Mouse (Mus musculus): Measurements from ENCODE around the gene Uap1.

Gene Uap1

DNA sequence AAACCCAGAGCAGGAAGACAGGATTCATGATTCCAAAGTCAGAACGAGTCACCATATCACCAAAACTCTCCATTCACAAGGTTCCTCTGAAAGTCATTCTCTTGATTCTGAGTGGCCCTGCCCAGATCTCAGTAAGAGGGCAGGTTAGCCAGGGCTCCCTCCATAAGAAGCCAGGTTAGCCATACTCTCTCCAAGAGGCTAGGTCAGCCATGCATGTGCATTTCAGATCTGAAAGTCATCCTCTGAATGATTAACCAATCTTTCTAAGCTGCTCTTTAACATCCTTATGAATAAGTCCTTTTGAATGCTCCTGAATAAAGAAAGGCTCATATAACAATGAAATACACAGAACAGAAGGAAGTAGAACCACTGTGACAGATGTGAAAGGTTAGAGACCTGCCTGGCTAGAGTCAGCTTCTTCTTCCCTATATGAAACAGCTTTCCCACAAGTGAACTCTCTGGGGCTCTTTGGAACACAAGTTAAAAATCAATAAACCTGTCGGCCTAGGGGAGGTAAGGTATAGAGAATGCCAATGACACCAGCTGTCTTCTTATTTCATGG lies 10.6 kb downstream of the Uap1 start:
- DNase-seq (ENCODE audit: low spot score), result no peak

DNA sequence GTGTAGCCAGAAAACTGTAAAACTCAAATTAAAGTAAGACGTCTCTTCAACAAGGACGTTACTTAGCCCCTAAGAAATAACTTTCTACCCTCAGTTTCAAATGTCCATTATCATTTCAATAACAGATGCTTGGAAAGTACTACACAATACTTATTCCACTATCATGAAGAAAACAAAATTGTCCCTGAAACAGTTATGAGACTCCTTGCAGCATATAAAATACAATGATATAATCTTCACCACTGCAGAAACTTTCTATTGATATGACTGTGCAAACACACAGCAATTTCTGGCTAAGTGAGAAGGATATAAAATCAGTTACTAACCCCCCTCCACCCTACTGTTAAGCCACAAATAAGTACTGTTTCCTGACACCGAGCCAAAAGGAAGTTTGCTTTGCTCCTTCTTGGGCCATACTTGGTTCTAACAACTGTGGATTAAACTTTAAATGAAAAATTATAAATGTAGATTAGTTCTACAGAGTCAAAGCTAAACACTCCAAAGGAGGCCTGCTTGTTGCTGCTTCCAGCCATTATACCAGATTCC lies 11.3 kb downstream of the Uap1 start:
- DNase-seq (ENCODE audit: low spot score), result no peak

DNA sequence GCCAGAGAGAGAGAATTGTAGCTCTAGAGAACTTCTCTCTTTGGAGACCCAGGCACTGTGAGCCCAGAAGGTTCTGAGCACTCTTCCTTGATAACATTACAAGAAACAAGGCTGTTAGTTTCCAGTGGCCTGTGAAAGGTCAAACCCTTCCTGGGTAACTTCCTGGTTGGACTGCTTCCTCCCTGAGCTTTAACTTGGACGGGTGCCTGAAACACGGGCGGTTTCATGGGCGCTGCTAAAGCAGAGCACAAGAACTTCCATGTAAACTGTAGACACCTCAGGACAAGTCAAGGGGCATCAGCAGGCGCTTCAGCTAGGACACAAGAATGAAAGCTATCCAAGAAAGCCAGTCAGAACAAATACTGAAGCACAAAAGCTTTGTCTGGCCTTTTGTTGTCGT lies 12.9 kb downstream of the Uap1 start:
- no peak for DNase-seq (ENCODE audit: low spot score)

DNA sequence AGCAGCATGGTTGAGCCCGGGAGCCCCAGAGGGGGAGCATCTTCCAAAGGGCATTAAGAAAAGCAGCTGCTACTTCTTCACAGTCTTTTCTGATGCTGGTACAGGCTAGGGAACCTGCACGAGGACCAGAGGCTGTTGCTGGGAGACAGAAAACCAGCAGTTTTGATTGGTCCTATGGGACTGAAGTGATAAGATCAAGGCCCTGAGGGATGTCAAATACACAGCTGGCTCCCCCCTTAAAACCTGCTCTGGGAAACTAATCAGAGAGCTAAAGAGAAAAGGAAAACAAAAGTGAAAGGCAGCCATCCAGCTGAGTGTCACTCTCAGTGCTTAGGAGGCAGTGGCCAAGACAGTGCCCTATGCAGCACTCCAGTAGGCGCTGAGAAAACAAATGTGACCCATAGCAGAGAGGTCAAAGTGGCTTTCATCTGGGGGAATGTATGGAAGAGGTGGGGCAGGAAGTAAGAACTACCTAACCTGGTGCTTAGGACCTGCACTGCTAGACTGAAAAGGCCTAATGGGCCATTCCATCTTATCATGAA lies 14.3 kb downstream of the Uap1 start:
- DNase-seq (ENCODE audit: low spot score), result no peak

DNA sequence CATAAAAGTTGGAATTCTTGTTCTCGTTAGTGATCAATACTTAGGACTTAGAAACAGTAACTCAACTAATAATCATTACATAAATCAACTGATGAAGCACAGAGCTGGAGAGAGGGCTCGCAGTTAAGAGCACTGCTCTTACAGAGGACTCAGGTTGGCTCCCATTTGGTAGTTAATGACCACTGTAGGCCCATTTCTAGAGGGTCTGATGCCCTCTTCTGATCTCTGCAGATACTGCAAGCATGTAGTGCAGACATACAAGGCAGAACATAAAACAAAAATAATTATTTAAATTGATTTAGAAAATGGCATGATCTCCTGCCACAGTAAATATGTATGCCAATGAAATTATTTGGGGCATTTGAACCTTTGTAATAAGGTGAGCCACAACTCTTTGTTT lies 15.1 kb downstream of the Uap1 start:
- no peak for DNase-seq (ENCODE audit: low spot score)

DNA sequence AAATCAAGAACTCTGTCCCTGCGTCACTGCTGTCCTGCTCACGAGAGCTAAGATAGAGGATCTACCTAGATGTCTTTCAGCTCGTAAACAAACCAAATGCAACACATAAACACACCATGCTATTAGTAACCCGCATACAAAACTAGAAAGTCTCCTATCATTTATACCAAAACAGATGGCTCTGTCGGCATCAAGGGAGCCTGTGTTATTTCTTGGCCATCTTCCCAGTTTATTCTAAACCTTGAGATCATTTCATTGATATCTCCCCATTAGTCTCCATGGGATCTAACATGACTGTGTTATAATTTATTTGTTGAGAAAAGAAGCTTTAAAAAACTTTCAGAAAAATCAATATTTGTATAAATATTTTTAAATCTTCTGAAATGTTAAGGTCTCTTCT lies 19.0 kb downstream of the Uap1 start:
- no peak for DNase-seq (ENCODE audit: low spot score)

DNA sequence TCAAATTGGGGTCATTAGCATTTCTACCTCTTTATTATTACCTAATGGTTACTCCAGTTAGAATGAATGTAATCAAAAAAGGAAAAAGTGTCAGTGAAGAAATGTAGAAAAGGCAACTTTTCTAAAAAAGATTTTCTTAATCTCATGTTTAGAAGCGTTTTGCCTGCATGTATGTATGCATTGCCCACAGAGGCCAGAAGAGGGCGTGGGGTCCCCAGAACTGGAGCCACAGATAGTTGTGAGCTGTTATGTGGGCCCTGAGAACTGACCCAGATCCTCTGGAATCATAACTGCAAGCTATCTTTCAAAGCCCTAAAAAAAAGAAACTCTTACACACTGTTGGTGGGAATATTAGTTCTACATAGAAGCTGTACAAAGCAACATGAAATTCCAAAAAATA lies 19.5 kb downstream of the Uap1 start:
- DNase-seq (ENCODE audit: low spot score), result no peak

DNA sequence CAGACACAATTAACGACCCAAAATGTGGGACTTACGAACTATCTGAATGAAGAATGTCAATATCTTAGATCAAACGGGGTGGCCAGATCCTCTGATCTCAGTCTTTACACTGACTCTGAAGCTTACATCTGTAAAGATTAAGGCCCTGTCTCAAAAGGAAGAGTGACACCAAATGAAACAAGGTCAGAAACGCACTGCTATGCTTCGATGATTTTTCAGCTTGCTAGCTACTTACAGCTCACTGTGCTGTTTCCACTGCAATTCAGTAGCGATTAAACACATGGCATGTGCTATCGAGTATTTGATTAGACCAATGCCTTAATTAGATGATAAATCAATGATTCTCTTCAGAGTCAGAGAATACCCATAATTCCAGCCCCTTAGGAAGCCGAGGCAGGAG lies 20.8 kb downstream of the Uap1 start:
- no peak for DNase-seq (ENCODE audit: low spot score)

DNA sequence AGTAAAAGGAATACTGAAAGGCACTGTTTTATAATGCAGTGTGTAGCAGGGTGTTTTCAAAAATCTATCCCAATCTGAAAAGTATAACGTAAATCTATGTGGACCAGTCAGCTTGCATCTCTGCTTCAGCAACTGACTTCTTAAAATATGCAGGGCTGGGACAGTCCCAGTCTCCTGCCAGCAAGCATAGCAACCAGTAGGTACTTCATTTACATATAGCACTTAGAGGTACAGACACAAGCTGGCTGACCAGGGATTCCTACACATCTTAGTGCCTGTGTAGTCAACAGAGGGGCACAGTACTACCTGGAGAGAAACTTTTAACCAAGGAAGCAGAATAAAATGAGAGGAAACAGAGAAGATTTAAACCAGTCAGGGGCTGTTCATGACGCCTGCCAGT lies 22.2 kb downstream of the Uap1 start:
- DNase-seq (ENCODE audit: low spot score), result no peak

DNA sequence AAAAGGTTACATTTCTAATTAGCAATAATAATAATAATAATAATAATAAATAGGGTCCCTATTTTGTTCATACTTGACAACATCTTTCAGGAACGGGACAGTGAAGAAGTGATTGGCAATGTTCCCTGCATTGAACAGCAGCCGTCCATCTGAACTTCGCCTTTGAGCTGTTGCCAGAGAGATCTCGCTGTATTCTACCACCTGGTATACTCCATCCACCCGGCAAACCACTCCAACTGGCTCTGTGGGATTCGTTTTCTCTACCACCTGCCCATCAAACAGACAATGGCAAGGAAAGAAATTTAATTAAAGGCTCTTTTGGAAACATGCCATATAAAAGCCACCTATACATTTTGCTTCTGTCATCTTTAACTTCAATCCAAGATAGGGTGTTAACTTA lies 23.9 kb downstream of the Uap1 start:
- no peak for DNase-seq (ENCODE audit: low spot score)

DNA sequence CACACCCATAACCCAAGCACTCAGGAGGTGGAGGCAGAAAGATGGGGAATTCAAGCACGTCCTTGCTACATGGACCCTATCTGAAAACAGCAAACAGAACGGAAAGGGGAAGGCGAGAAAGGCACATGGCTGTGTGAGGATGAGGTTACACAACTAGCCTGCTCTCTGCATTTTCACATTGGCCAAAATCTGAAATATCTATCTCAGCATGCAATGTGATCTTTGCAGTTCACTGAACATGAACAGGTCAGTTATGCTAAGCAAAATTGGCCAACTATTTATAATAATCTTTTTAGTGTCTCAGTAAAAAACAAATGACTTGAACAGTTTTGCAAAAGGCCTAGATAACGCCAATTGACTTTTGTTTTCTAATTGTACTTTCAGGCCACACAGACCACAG lies 25.0 kb downstream of the Uap1 start:
- DNase-seq (ENCODE audit: low spot score), result no peak

DNA sequence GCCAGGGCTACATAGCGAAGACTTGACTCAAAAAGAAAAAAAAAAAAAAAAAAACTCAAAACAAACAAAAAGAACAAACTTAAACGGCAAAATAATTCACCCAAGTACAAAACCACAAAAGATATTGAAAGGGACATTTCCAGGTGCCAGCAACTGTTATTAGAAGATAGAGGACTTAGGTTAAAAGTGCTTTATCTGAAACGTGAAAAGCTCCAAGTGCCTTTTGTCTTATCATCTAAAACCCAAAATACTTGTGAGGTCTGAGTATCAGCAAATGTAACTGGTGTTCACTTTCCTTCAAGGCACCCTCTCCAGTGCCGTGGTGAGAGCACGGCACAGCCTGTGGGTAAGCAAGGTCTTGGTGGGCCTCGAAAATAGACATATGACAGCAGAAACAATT lies 26.2 kb downstream of the Uap1 start:
- no peak for DNase-seq (ENCODE audit: low spot score)

DNA sequence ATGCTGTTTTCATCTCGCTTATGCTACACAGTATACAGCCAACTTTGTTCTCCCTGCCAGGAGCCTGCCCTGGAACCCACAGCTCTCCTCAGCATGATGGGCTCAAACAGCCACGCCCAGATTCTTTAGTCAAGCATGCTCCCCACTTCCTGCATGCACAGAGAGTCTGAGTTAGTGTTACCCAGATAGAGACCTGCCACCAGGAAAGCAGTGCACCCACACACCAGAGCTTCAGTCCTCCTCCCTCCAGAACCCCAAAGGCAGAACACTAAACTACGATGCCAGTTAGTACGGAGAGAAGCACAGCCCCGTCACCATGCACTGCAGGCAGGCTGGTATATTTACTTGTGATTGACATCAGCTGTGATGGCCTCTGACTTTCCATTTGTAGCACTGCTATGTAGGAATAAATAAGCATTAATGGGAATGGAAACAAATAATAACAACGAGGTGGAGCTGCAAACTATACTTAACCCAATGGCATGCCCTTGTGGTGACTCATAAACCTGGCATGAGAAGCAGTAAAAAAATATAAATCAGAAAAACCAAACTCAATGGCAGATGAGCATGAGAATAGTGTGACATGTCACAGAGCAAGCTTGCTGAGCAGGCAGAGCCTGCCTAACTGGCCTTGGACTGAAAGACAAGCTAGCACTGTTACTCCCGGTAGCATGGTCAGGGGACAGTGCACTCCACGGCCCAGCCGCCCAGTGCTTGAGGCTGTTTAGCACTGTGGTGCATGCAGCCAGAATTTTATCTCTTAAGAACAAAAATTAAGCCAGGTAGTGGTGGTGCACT lies 26.9 kb downstream of the Uap1 start:
- DNase-seq (ENCODE audit: low spot score), result no peak

DNA sequence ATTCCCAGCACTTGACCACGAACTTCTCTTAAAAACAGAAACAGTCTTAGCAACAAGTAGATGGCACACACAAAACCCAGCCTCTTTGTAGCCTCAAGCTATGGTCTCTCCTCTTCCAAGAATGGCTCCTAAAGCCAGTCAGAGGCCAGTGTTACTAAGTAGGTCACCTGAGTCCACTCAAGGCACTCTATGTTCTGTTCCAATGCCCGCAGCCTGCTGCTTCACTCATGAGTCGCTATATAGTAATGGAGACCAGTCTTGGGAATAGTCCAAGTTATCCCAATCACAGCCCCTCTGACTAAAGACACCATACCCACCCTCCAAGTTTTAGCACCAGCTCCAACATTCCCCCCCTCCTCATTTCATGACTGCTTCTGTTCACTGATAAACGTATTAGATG lies 29.2 kb downstream of the Uap1 start:
- no peak for DNase-seq (ENCODE audit: low spot score)

DNA sequence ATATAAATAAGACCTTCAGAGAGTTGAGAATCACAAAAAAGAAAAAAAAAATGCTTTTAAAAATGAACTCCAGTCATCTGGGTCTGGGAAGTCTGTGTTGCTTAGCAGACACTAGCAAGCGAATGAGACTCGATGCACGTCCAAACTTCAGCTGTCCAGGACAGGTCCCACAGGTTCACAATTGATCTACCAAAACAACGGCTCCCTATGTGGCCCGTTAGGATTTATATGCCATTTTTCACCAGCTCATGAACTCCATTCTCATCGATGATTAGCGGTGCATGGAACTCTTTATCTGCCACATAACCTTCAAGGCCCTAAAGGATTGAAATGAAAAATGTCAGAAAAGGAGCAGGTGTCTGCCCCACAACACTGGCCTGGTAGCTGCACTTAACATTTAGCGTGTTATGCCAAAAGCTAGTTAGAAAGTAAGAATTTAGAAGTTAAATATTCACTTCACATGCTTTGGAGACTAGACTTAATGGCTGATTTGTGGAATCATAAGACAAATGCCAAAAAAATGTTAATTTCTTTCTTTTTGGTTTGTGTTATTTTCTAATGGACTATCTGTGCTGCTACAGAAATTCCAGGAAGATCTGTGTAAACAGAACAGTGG lies 32.4 kb downstream of the Uap1 start:
- DNase-seq (ENCODE audit: low spot score), result no peak

DNA sequence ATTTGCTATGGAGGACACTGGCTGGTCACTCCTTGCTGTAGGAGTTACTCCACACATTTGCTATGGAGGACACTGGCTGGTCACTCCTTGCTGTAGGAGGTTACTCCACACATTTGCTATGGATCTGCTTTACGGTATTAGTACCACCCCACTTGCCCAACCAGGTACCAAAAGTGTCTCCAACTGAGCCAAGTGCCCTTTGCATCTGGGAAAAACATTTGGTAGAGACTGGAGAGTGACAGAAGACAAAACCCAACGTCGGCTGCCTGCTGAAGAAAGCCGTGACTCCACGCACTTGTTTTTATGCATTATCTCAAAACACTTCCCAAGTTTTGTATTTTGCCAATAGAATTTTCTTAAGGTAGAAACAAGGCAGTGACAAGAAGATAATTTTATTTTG lies 33.1 kb downstream of the Uap1 start:
- no peak for DNase-seq (ENCODE audit: low spot score)

DNA sequence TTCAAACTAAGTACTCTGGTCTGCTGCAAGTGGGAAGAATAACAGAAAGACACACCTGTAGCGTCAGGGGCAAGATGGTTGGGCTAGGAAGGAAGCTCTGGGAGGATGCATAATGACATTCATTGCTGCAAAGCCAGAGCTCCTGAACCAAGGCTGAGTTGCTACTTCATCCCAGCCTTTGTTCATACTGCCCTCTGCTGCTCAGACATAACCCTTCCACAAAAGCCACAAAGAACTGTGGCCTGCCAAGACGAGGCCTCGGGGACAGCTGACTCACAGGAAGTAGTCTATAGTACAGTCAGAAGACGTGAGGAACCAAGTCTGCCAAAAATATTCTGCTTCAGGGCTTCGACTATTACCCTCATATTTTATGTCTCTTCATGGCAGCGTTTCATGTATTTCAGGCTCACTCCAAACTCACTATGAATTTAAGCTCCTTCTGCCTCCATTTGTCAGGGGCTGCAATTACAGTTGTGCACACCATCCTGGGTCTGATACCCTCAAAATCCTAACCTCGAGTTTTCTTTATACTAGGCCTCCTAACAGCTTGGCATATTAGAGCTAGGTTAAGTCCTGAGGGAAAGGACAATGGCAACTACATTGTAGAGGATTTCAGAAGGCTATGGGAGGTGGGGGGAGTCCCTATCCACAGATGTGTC lies 38.3 kb downstream of the Uap1 start:
- DNase-seq (ENCODE audit: low spot score), result peak; percentile 18

DNA sequence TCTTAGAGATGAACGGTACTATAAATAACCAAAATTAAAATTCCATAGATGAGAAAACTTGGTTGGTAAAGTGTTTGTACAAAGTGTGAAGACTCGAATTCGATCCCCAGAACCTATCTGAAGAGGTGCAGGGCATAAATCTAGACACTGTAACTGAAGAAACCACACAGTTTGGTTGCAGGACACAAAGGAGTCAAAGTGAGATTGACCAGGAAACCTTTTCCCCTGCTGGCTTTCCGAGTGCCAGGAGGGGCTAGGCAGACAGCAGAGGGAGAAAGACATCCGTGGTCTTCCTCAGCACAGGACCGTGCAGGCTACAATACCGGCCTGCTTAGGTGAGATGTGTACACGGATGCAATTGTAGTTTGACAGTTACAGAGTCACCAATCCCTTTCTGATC lies 40.5 kb downstream of the Uap1 start:
- no peak for DNase-seq (ENCODE audit: low spot score)

DNA sequence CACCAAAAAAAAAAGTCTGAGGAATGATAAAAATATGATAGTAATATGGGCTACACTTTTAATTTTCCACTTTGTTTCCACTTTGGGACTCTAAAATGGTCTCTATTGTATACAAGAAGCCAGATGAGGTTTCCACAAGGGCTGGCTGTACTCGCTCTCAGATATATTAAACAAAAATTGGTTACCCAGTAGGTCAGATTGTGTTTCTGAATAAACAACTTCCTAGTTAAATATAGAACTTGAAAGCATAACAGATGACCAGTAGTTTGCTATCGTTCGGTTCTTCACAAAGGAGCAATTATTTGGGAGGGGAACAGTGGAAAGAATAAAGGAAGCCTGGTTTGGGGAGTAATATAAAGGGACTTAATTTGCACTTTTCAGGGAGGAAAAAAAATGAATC lies 43.8 kb downstream of the Uap1 start:
- DNase-seq (ENCODE audit: low spot score), result no peak

DNA sequence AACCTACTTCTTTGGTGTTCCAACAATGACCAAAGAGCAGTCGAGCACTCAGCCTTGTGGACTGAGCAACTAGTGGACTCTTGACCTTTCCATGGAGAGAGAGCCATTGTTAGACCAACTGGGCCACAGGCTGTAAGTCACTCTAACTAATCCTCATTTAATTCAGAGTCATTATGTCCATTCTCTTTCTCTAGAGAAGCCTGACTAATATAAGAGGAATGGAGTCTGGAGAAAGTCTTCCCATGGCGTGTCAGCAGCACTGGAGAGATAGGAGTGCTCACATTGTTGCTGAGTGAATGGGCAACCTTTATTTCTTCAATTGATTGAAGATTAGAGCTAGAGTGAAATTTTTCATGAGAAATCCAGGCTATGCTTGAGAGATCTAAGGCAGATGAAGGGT lies 50.1 kb downstream of the Uap1 start:
- no peak for DNase-seq (ENCODE audit: low spot score)

DNA sequence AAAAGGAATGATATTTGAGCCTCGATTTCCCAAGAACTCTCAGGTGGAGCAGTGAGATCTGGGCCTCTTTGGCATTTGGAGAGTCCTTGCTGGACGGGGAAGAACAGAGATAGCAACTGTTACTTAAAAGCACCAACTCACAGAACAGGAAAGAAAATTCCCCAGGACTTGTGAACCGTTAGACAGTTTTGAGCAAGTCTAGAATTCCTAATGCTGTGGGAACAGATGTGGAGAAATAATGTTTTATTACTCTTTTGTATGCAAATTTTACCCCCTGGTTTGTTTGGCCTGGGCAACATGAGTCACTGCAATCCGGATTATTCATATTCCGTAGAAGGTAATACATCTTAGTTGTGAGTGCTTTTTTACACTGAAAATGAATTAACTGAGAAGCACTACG lies 61.1 kb downstream of the Uap1 start:
- no peak for DNase-seq (ENCODE audit: low spot score)

DNA sequence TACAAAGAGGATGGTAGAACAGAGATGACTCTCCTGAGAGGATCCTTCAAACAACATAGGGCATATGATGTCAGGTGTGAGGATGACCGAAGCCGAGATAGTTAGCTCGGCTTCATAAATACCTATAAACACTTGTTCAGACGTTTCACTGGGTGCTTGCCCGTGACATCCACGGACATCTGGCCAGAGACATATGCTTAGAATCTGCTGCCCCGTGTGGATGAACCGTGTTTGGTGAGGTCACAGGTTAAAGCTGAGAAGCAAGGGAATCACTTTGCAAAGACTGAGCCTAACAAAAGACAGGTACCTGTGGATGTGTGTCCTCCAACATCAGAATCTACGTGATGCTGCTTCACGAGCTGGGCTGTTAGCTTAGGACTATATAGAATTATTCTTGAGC lies 62.5 kb downstream of the Uap1 start:
- no peak for DNase-seq (ENCODE audit: low spot score)

Data from urinary bladder, postnatal 10 days (tissue).